In the genomic region with DNA sequence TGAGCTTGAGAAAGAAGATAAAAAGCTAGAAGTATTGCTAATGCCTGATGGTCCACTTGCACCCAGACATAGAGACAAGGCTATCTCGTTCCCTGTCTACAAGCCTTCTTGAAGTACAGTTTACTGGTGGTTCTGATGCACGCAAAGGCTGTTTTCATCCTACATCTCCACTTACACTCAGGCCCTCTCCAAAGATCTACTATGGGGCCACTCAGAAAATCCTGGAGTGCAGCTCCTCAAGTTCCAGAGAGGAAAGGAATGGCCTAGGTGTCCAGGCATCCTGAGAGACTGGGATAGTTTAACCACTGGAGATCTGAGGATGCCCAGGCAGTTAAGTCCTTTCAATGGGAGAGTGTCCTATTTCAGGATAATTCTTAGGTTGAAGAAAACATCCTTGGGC, we compare ENCODE assay signal across 25 mouse cellular contexts. TPM values are rescaled to one million over a fixed set of nuclear protein-coding genes. Genes with fewer than 3 reads are reported as not detected.
DNase-seq lines count a peak whose midpoint lies in the region; ATAC-seq lines count a peak whose summit lies in the region.
"Had no signal": no experiment of that assay in that cellular context is flagged by ENCODE, and none has a peak within 500 bp of the region (broad histone marks: within the 10 kb centered on the region; RNA-seq: fewer than 3 reads in every experiment).

No protein-coding gene starts in this region.

- no peak overlapping the region for H3K9ac ChIP-seq in embryonic facial prominence, embryonic 13.5 days
- no peak overlapping the region for H3K9ac ChIP-seq in intestine, embryonic 15.5 days
- no peak overlapping the region for H3K9ac ChIP-seq in intestine, embryonic 16.5 days (ENCODE audit: low read depth, low read length)
- H3K9ac ChIP-seq in neural tube, embryonic 13.5 days: no peak overlapping the region
- H3K9ac ChIP-seq: forebrain, embryonic 15.5 days; heart, embryonic 12.5 days; hindbrain, embryonic 14.5 days had no signal

- no peak for DNase-seq in embryonic facial prominence, embryonic 10.5 days (ENCODE audit: low spot score)
- no peak for DNase-seq in neural tube, embryonic 10.5 days (ENCODE audit: extremely low spot score, low spot score)
- DNase-seq: adrenal gland, adult 8-10 months; adrenal gland, postnatal 25 days; cerebellum, adult 11-12 months; cerebellum, adult 8-10 months; cerebellum, postnatal 10 days; cerebellum, postnatal 36 days; embryo, embryonic 11 days; gastrocnemius, postnatal 25 days; heart, adult 2 months; heart, postnatal 14 days; heart, postnatal 4 days had no signal

- no peaks in the 10 kb centered on the region for H3K36me3 ChIP-seq in embryonic facial prominence, embryonic 13.5 days
- H3K36me3 ChIP-seq in embryonic facial prominence, embryonic 10.5 days (replicated peaks): peaks cover 4% of the 10 kb centered on the region; the same call in 1 of the 2 replicates
- H3K36me3 ChIP-seq in intestine, embryonic 15.5 days: no peaks in the 10 kb centered on the region
- H3K36me3 ChIP-seq in intestine, embryonic 16.5 days (ENCODE audit: control insufficient read depth, insufficient read depth, low read length): no peaks in the 10 kb centered on the region
- no peaks in the 10 kb centered on the region for H3K36me3 ChIP-seq in neural tube, embryonic 13.5 days
- H3K36me3 ChIP-seq: forebrain, embryonic 12.5 days; forebrain, embryonic 15.5 days; heart, embryonic 12.5 days had no signal

- H3K27ac ChIP-seq in embryonic facial prominence, embryonic 13.5 days: no peak overlapping the region
- no peak overlapping the region for H3K27ac ChIP-seq in embryonic facial prominence, embryonic 10.5 days (replicated peaks)
- no peak overlapping the region for H3K27ac ChIP-seq in intestine, embryonic 15.5 days
- H3K27ac ChIP-seq in intestine, embryonic 16.5 days (ENCODE audit: low read length): no peak overlapping the region
- H3K27ac ChIP-seq in neural tube, embryonic 13.5 days (replicated peaks): no peak overlapping the region
- H3K27ac ChIP-seq: forebrain, embryonic 12.5 days; forebrain, embryonic 15.5 days; hindbrain, embryonic 14.5 days; hindbrain, postnatal 0 days had no signal

- peaks cover 27% of the 10 kb centered on the region for H3K4me1 ChIP-seq in embryonic facial prominence, embryonic 13.5 days
- H3K4me1 ChIP-seq in embryonic facial prominence, embryonic 10.5 days: peaks cover 29% of the 10 kb centered on the region
- H3K4me1 ChIP-seq in intestine, embryonic 15.5 days (replicated peaks): peaks cover 11% of the 10 kb centered on the region
- H3K4me1 ChIP-seq in intestine, embryonic 16.5 days (ENCODE audit: control insufficient read depth, insufficient read depth, low read length): peaks cover 16% of the 10 kb centered on the region
- H3K4me1 ChIP-seq in neural tube, embryonic 13.5 days (replicated peaks): peaks cover 35% of the 10 kb centered on the region

- ATAC-seq in embryonic facial prominence, embryonic 13.5 days (ENCODE audit: insufficient number of reproducible peaks, insufficient read depth, low FRiP score, low TSS enrichment, low read depth): no peak
- ATAC-seq in intestine, embryonic 15.5 days: no peak
- no peak for ATAC-seq in intestine, embryonic 16.5 days
- ATAC-seq in neural tube, embryonic 13.5 days (ENCODE audit: low read depth): no peak
- ATAC-seq: activated CD4-positive, CD25-positive, alpha-beta regulatory T cell, adult 4 months; forebrain, embryonic 15.5 days; hindbrain, postnatal 0 days; inflammation-experienced regulatory T-cells, adult 6 months had no signal

- no peaks in the 10 kb centered on the region for H3K27me3 ChIP-seq in embryonic facial prominence, embryonic 13.5 days
- H3K27me3 ChIP-seq in embryonic facial prominence, embryonic 10.5 days (replicated peaks; ENCODE audit: low read depth, poor library complexity, severe bottlenecking): no peaks in the 10 kb centered on the region
- no peaks in the 10 kb centered on the region for H3K27me3 ChIP-seq in intestine, embryonic 15.5 days (replicated peaks)
- no peaks in the 10 kb centered on the region for H3K27me3 ChIP-seq in intestine, embryonic 16.5 days (replicated peaks; ENCODE audit: control insufficient read depth, insufficient read depth, low read length)
- H3K27me3 ChIP-seq in neural tube, embryonic 13.5 days: no peaks in the 10 kb centered on the region
- H3K27me3 ChIP-seq: forebrain, embryonic 12.5 days; forebrain, embryonic 15.5 days; heart, embryonic 12.5 days had no signal

- no peak overlapping the region for H3K4me3 ChIP-seq in embryonic facial prominence, embryonic 13.5 days
- H3K4me3 ChIP-seq in embryonic facial prominence, embryonic 10.5 days: no peak overlapping the region
- no peak overlapping the region for H3K4me3 ChIP-seq in intestine, embryonic 15.5 days (replicated peaks)
- no peak overlapping the region for H3K4me3 ChIP-seq in intestine, embryonic 16.5 days (ENCODE audit: low read length)
- no peak overlapping the region for H3K4me3 ChIP-seq in neural tube, embryonic 13.5 days
- H3K4me3 ChIP-seq: erythroblast, embryonic 14.5 days; forebrain, embryonic 15.5 days; heart, adult 2 months had no signal

- H3K9me3 ChIP-seq in embryonic facial prominence, embryonic 13.5 days: no peaks in the 10 kb centered on the region
- no peaks in the 10 kb centered on the region for H3K9me3 ChIP-seq in embryonic facial prominence, embryonic 10.5 days
- H3K9me3 ChIP-seq in intestine, embryonic 15.5 days: no peaks in the 10 kb centered on the region
- no peaks in the 10 kb centered on the region for H3K9me3 ChIP-seq in intestine, embryonic 16.5 days (ENCODE audit: control insufficient read depth, low read length)
- H3K9me3 ChIP-seq in neural tube, embryonic 13.5 days: no peaks in the 10 kb centered on the region
- H3K9me3 ChIP-seq: forebrain, embryonic 12.5 days; forebrain, embryonic 15.5 days; heart, embryonic 12.5 days had no signal

- H3K4me2 ChIP-seq in embryonic facial prominence, embryonic 13.5 days: peak overlapping the region; percentile 71; the same call in 1 of the 2 replicates
- H3K4me2 ChIP-seq in intestine, embryonic 15.5 days (replicated peaks): 0 out of 2 replicates have a peak overlapping the region, but pooled peaks have one; percentile 50
- H3K4me2 ChIP-seq in intestine, embryonic 16.5 days (ENCODE audit: low read depth, low read length): no peak overlapping the region
- peak overlapping the region; percentile 57 for H3K4me2 ChIP-seq in neural tube, embryonic 13.5 days
- H3K4me2 ChIP-seq: forebrain, embryonic 15.5 days had no signal

- WGBS in embryonic facial prominence, embryonic 13.5 days: 93% methylated on average over 2 of the region's 2 CpGs
- WGBS in embryonic facial prominence, embryonic 10.5 days: 96% methylated on average over 2 of the region's 2 CpGs
- 97% methylated on average over 2 of the region's 2 CpGs for WGBS in intestine, embryonic 15.5 days
- 93% methylated on average over 2 of the region's 2 CpGs for whole genome bisulfite sequencing in intestine, embryonic 16.5 days
- 90% methylated on average over 2 of the region's 2 CpGs for WGBS in neural tube, embryonic 13.5 days

RNA-seq across cellular contexts. Expression of a gene that starts 4.2 kb away (rescaled TPM):
- 12.0 and 12.5 TPM in 2 replicates for polyA plus RNA-seq in embryonic facial prominence, embryonic 13.5 days (2015; fragmentation: Nextera tagmentation; extraction: Ambion mirVana)
- polyA plus RNA-seq in embryonic facial prominence, embryonic 10.5 days (2016; fragmentation: Nextera tagmentation; extraction: Ambion mirVana): 17.6 and 18.2 TPM in 2 replicates
- polyA plus RNA-seq in intestine, embryonic 15.5 days (2015; fragmentation: Nextera tagmentation; extraction: Ambion mirVana): 6.2 and 6.4 TPM in 2 replicates
- polyA plus RNA-seq in intestine, embryonic 16.5 days (2015; fragmentation: Nextera tagmentation; extraction: Ambion mirVana): 5.4 and 6.1 TPM in 2 replicates
- polyA plus RNA-seq in neural tube, embryonic 13.5 days (2015; fragmentation: Nextera tagmentation; extraction: Ambion mirVana): 9.6 and 10.2 TPM in 2 replicates

RNA-seq across cellular contexts. Expression of a gene that starts 6.4 kb away (rescaled TPM):
- polyA plus RNA-seq in embryonic facial prominence, embryonic 13.5 days (2015; fragmentation: Nextera tagmentation; extraction: Ambion mirVana): 37.9 and 41.4 TPM in 2 replicates
- polyA plus RNA-seq in embryonic facial prominence, embryonic 10.5 days (2016; fragmentation: Nextera tagmentation; extraction: Ambion mirVana): 11.1 and 11.2 TPM in 2 replicates
- polyA plus RNA-seq in intestine, embryonic 15.5 days (2015; fragmentation: Nextera tagmentation; extraction: Ambion mirVana): 23.1 and 24.3 TPM in 2 replicates
- polyA plus RNA-seq in intestine, embryonic 16.5 days (2015; fragmentation: Nextera tagmentation; extraction: Ambion mirVana): 19.4 and 19.7 TPM in 2 replicates
- polyA plus RNA-seq in neural tube, embryonic 13.5 days (2015; fragmentation: Nextera tagmentation; extraction: Ambion mirVana): 19.0 and 19.3 TPM in 2 replicates
- polyA plus RNA-seq: activated CD4-positive, CD25-positive, alpha-beta regulatory T cell, adult 4 months; erythroblast, embryonic 14.5 days; inflammation-experienced regulatory T-cells, adult 6 months had no signal

RNA-seq across cellular contexts. Expression of a gene that starts 24.4 kb away (rescaled TPM):
- 7.3 and 11.0 TPM in 2 replicates for polyA plus RNA-seq in embryonic facial prominence, embryonic 13.5 days (2015; fragmentation: Nextera tagmentation; extraction: Ambion mirVana)
- polyA plus RNA-seq in embryonic facial prominence, embryonic 10.5 days (2016; fragmentation: Nextera tagmentation; extraction: Ambion mirVana): 20.0 and 24.0 TPM in 2 replicates
- 5.9 and 6.4 TPM in 2 replicates for polyA plus RNA-seq in intestine, embryonic 15.5 days (2015; fragmentation: Nextera tagmentation; extraction: Ambion mirVana)
- polyA plus RNA-seq in intestine, embryonic 16.5 days (2015; fragmentation: Nextera tagmentation; extraction: Ambion mirVana): 4.7 and 6.6 TPM in 2 replicates
- polyA plus RNA-seq in neural tube, embryonic 13.5 days (2015; fragmentation: Nextera tagmentation; extraction: Ambion mirVana): 95.5 and 102 TPM in 2 replicates
- polyA plus RNA-seq: activated CD4-positive, CD25-positive, alpha-beta regulatory T cell, adult 4 months; erythroblast, embryonic 14.5 days had no signal
